Mouse (Mus musculus) neutrophil, adult 5-6 weeks (primary cell): ENCODE measurements around the gene Slc9a3r1. TPM values are rescaled to one million over a fixed set of nuclear protein-coding genes. Genes with fewer than 3 reads are reported as not detected.

Source experiments
- ATAC-seq: fragments of 151-379, 151-347 bp; 2 replicates; pipeline ENCODE4 v1.8.0; 2017; ENCODE audit warnings: mild to moderate bottlenecking, moderate TSS enrichment; ENCODE audit not compliant: insufficient number of reproducible peaks, poor library complexity, low FRiP score, severe bottlenecking; ENCODE audit errors: extremely low read depth
- total RNA-seq: library from RNA; stranded (forward); fragments of 200-1000 nt; gene quantifications from 2 replicates; pipeline ENCODE4 v1.2.3, GENCODE M21; 2017

Gene Slc9a3r1
- total RNA-seq, 1 experiment from 2014 or later, result 118 TPM

DNA sequence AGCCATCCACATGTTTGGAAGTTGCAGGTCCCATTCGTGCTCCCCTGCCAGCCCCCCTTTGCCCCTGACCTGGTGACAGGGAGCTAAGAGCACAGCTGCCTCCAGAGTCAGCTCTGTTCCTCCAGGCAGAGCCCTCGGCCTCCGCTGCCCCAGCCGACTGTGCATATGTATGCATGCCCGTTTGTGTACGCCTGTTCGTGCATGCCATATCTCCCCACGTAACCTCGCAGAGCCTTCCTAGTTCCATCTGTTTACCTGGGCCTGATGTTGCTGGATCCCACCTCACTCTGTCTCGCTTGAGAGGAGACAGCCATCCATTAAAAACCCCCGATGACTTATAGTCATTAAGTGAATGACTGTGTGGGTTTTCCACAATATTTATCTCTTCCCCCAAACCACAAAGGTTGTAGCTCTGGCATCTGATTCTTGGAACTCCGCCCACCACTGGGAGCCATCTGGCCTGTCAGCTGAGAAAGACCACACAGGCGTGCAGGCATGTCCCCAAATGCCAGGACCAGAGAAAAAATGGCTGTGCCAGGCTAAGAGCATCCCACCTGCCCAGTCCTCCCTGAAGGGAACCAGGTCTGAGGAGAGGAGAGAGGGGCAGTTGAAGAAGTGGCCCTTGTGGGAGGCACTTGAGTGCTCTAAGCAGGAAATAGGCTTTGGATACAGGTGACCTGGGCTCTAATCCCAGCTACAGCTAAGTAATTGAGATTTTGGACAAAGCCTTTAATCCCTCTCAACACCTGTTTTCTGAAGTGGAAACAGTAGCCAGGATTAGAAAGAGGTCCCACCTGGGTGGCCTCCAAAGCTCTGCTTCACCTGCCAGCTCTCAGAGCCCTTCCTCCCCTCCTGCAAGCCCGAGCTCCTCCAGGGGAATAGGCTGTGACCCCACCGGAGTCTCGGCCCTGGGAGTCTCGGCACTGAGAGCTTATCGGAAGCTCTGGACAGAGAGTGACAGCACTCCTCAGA is 54.6 kb downstream of the Slc9a3r1 start:
- no peak for ATAC-seq

DNA sequence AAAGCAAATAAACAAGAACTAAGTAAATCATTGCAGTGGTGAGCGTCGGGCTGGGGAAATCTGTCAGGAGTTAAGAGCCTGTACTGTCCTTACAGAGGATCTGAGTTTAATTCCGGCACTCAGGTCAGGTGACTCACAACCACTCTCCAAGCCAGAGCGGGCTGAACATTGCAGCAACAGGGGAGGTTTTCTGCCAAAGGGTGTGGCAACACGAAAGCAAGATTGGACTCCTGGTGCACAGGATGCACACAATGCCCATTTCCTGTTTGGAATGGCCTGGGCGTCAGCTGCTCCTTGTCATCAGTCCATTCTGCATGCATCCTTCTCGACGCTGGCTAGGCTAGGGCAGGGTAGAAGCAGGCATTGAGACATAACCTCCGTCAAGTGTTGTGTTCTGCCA is 56.1 kb downstream of the Slc9a3r1 start:
- no peak for ATAC-seq

DNA sequence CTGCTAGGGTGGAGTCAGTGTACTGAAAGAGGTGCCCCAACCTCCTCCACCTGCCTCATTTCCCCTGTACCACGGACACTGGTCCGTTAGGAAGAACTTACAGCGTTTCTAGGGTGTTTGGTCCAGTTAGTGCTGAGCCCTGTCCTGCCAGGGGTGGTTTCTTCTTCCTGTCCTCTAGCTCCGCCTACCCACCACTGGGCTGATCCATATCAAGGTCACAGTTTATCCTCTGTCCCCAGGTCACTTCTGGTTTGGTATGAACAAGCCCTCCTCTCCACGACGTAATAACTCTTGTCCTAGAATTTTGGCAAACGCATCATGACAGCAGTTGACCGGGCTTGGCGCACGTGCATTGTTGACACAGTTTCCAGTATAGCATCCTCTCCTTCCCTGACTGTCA is 56.5 kb downstream of the Slc9a3r1 start:
- 0 out of 2 replicates have a peak, but pooled peaks have one; percentile 13 for ATAC-seq

- no peak for ATAC-seq
Measured at GRCm38 (mm10) chr11:115222077-115222476, 58.9 kb downstream of the Slc9a3r1 start.

DNA sequence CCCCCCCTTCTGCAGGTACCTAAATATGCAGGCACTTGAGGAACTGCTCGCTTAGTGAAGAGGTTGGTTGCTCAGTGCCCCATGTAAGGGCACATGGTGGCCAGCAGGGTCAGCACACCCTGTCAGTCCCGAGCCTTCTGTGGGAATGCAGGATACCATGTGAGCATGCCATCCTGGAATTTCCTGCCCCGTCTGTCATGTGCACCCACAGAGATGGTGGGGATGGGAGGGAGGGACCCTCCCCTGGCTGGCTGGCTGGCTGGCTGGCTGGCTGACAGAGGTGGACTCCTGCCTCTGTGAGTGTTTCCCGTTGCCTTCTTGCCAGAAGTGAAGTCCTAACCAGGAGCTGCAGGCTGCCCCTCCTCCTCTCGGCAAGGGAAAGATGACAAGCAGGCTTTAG is 59.4 kb downstream of the Slc9a3r1 start:
- ATAC-seq, result no peak

GRCm38 (mm10) chr11:115223451-115223850 is 60.3 kb downstream of the Slc9a3r1 start:
- no peak for ATAC-seq

GRCm38 (mm10) chr11:115223877-115224276 is 60.7 kb downstream of the Slc9a3r1 start:
- ATAC-seq, result no peak

- ATAC-seq, result no peak
Measured at GRCm38 (mm10) chr11:115224889-115225288, 61.7 kb downstream of the Slc9a3r1 start.

GRCm38 (mm10) chr11:115225301-115225700 is 62.2 kb downstream of the Slc9a3r1 start:
- ATAC-seq, result no peak

DNA sequence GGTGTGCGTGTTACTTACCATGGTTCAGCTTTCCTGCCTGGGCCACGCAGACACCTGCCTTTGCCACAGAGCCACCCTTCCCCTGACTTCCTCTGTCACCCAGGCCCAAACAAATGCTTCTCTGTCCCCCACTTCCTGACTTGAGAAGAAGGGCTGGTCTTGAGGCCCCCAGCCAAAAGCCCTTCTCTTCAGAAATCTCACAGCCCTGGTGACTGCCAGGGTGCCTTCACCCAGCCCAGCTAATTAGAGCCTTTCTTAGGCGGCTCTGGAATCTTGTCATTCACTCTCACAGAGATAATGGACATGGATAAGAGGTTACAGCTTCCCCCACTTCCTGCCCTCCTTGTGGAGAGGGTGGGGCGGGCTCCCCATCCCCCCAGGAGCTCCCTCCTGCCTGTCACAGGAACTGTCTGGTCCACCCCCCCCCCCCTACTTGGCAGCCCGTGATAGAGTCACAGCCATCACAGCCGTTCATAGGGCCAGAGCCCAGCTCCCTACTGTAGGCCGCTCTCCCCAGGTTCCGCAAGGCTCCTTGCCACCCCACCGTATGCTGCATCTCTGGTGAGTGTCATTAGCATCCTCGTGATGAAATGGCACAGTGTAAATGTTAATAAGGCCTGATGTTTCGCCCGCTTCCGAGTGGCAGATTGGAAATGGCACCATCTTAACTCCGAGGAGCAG is 63.8 kb downstream of the Slc9a3r1 start:
- no peak; the same call in 1 of the 2 replicates for ATAC-seq

DNA sequence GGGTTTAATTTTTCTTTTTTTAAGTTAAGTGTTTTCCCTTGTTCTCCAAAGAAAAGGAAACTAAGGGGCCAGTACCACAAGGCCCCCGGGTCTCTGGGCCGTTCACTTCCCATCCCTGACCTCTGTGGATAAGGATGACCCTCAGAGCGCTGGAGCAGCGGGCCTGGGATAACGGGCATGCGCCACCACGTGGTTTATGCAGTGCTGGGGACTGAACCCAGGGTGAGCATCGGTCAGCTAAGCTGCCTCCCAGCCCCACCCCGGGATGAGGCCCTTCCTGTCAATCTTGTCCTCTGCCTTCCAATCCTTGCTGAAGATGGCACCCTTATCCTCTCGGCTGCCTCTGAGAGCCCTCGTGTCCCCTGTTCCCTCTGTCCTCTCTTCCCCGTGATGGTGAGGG is 64.5 kb downstream of the Slc9a3r1 start:
- ATAC-seq, result no peak

GRCm38 (mm10) chr11:115228430-115228829 is 65.3 kb downstream of the Slc9a3r1 start:
- ATAC-seq, result no peak

GRCm38 (mm10) chr11:115229021-115229930 is 66.1 kb downstream of the Slc9a3r1 start:
- no peak for ATAC-seq

Other genes with a start within 250 kb of the Slc9a3r1 start
- gene Cd300lb, start 229.0 kb upstream of the Slc9a3r1 start, total RNA-seq, result 222 and 223 TPM in 2 replicates
- gene Cd300c, start 194.2 kb upstream of the Slc9a3r1 start, total RNA-seq, result not detected in 2 replicates
- 339 and 374 TPM in 2 replicates for gene Cd300ld, start 173.4 kb upstream of the Slc9a3r1 start, total RNA-seq
- gene Cd300c2, start 161.5 kb upstream of the Slc9a3r1 start, total RNA-seq, result 72.4 and 72.5 TPM in 2 replicates
- not detected in 2 replicates for gene Cd300ld2, start 147.1 kb upstream of the Slc9a3r1 start, total RNA-seq
- not detected in 2 replicates for gene Cd300ld4, start 136.3 kb upstream of the Slc9a3r1 start, total RNA-seq
- gene Cd300ld5, start 125.6 kb upstream of the Slc9a3r1 start, total RNA-seq, result not detected in 2 replicates
- 58.7 and 61.0 TPM in 2 replicates for gene Cd300ld3, start 114.9 kb upstream of the Slc9a3r1 start, total RNA-seq
- 0.98 and 1.6 TPM in 2 replicates for gene Cd300e, start 101.2 kb upstream of the Slc9a3r1 start, total RNA-seq
- gene Rab37, start 71.9 kb upstream of the Slc9a3r1 start, total RNA-seq, result 9.7 and 13.5 TPM in 2 replicates
- gene Cd300lf, start 29.3 kb upstream of the Slc9a3r1 start, total RNA-seq, result 369 and 393 TPM in 2 replicates
- gene Tmem104, start 24.1 kb downstream of the Slc9a3r1 start, total RNA-seq, result 9.3 and 19.8 TPM in 2 replicates
- gene Nat9, start 24.5 kb downstream of the Slc9a3r1 start, total RNA-seq, result 50.6 and 63.4 TPM in 2 replicates
- gene Grin2c, start 103.9 kb downstream of the Slc9a3r1 start, total RNA-seq, result 0.23 TPM in 1 of 2 replicates, not detected in the other
- gene Fdxr, start 113.7 kb downstream of the Slc9a3r1 start, total RNA-seq, result 12.2 and 13.0 TPM in 2 replicates
- gene Fads6, start 134.3 kb downstream of the Slc9a3r1 start, total RNA-seq, result 0.12 and 0.25 TPM in 2 replicates
- gene Otop2, start 143.8 kb downstream of the Slc9a3r1 start, total RNA-seq, result not detected in 2 replicates
- not detected in 2 replicates for gene Ush1g, start 158.7 kb downstream of the Slc9a3r1 start, total RNA-seq
- not detected in 2 replicates for gene Otop3, start 171.4 kb downstream of the Slc9a3r1 start, total RNA-seq
- 1.6 and 2.4 TPM in 2 replicates for gene Hid1, start 204.4 kb downstream of the Slc9a3r1 start, total RNA-seq
- 0.12 TPM in 2 replicates for gene Cdr2l, start 218.6 kb downstream of the Slc9a3r1 start, total RNA-seq
- 27.7 and 30.4 TPM in 2 replicates for gene Mrpl58, start 240.4 kb downstream of the Slc9a3r1 start, total RNA-seq